In the genomic region with DNA sequence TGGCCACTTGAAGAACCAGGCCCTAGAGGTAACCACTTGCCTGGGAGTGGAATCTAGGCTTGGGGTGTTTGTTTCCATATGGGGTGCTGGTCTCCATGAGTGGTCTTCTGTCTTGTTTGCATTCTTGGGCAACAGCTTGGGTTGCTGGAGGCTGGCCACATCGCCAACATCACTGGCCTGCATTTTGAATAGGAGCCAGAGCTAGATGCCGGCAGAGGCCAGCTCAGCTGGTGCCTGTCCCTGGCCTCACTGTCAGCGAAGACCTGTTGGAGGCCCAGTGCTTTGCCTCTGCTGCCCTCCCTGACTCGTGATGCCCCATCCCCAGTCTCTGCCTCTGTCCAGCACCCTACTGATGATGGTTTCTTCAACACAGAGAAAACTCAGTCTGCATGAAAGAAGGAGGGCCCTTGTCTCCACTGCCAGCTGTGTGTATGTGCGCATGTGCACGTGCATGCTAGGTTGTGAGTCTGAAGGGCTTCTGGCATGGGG, we compare ENCODE assay signal across 23 mouse cellular contexts. TPM values are rescaled to one million over a fixed set of nuclear protein-coding genes. Genes with fewer than 3 reads are reported as not detected.
"Had no signal": no experiment of that assay in that cellular context is flagged by ENCODE, and none has a peak within 500 bp of the region (broad histone marks: within the 10 kb centered on the region; RNA-seq: fewer than 3 reads in every experiment).

No protein-coding gene starts in this region.

- H3K36me3 ChIP-seq: limb, embryonic 15.5 days; neural tube, embryonic 13.5 days; stomach, embryonic 15.5 days had no signal

- DNase-seq: kidney, adult 11 months; kidney, adult 8-10 months; kidney, postnatal 14 days; layer of hippocampus, adult 9-11 months; liver, postnatal 0 days; lung, embryonic 14.5 days; retina, postnatal 1 day; right cerebral cortex, postnatal 25 days; spleen, adult 18-20 months; thymus, postnatal 36 days had no signal

- ATAC-seq: liver, postnatal 0 days; lung, postnatal 0 days; midbrain, embryonic 13.5 days had no signal

- H3K9me3 ChIP-seq: limb, embryonic 12.5 days; limb, embryonic 15.5 days; midbrain, embryonic 13.5 days; neural tube, embryonic 13.5 days; stomach, embryonic 15.5 days had no signal

- H3K4me2 ChIP-seq: limb, embryonic 12.5 days; limb, embryonic 15.5 days; liver, embryonic 11.5 days; lung, embryonic 14.5 days; midbrain, embryonic 13.5 days; neural tube, embryonic 13.5 days; stomach, embryonic 15.5 days had no signal

- H3K9ac ChIP-seq: limb, embryonic 12.5 days; limb, embryonic 15.5 days; liver, embryonic 14.5 days; liver, postnatal 0 days; lung, embryonic 14.5 days; midbrain, embryonic 13.5 days; neural tube, embryonic 13.5 days; stomach, embryonic 15.5 days had no signal

- H3K27ac ChIP-seq: limb, embryonic 12.5 days; limb, embryonic 15.5 days; liver, embryonic 14.5 days; macrophage; midbrain, embryonic 13.5 days; neural tube, embryonic 13.5 days; stomach, embryonic 15.5 days had no signal

- H3K4me3 ChIP-seq: layer of hippocampus, adult 2 months; limb, embryonic 12.5 days; limb, embryonic 15.5 days; midbrain, embryonic 13.5 days; myocyte; neural tube, embryonic 13.5 days; stomach, embryonic 15.5 days had no signal

- H3K27me3 ChIP-seq: limb, embryonic 12.5 days; limb, embryonic 15.5 days; midbrain, embryonic 13.5 days; neural tube, embryonic 13.5 days; stomach, embryonic 15.5 days had no signal

RNA-seq across cellular contexts. Expression of a gene that starts 38.9 kb away (rescaled TPM):
- total RNA-seq: monocyte, adult 5-6 weeks; neutrophil, adult 5-6 weeks had no signal
- polyA plus RNA-seq: macrophage had no signal
